Mouse (Mus musculus): Measurements from ENCODE around the gene Vegfd.
A peak's percentile ranks its signal among the peaks of the same experiment; 100 is the strongest.

Vegfd gene

GRCm38 (mm10) chrX:164420518-164420917, 47.3 kb downstream of the Vegfd start:
- no peak for DNase-seq

DNA sequence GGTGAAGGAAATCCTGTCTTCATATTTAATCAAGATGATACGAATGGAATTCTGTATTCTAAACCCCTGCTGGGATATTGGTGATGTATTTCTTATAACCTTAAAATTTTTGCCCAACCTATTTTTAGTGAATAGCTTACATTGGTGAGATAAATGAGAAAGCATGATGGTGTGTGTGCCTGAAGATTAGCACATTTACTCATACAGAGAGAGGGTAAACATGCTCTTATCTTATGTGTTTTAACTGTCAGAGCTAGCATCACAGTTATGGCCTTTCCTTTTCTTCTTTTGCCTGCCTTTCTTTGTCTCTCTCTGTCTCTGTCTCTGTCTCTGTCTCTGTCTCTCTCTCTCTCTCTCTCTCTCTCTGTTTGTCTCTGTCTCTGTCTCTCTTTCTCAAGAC, 51.6 kb downstream of the Vegfd start:
- no peak for DNase-seq

DNA sequence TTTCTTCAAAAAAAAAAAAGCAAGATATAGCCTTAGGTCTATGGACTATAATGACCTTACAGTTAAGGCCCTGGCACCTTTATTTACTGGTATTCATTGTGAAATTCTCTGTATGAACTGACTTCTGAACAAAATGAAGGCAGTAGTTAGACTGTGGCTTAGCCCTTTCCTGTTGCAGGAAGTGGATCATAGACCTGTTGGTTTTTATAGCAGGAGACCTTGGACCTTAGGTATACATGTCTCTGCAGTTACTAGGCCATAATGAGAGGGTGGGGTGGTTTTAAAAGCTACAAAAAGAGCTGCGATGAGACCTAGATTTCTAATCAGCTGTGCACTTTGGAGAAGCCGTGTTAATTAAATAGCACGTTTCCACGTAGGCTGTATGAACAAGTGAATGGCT, 54.1 kb downstream of the Vegfd start:
- DNase-seq, result no peak

GRCm38 (mm10) chrX:164428224-164428623, 55.0 kb downstream of the Vegfd start:
- no peak for DNase-seq

DNA sequence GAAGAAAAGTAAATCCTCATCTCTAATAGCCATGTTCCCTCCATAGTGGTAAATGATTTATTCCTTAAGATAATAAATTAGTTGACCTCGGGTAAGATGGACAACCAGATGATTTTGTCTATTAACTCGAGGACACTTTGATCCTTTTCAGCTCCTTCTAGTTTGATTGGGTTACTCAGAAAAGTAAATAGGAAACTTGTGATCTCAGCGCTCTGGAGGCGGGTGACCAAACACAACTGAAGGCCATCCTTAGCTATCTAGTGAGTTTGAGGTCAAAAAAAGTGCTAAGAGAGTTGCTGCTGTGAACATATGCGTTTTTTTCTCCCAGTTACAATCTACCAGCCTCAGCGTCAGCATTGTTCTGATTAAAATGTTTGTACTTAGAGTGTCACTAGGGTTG, 57.4 kb downstream of the Vegfd start:
- no peak for DNase-seq

GRCm38 (mm10) chrX:164431133-164431532, 58.0 kb downstream of the Vegfd start:
- no peak for DNase-seq

DNA sequence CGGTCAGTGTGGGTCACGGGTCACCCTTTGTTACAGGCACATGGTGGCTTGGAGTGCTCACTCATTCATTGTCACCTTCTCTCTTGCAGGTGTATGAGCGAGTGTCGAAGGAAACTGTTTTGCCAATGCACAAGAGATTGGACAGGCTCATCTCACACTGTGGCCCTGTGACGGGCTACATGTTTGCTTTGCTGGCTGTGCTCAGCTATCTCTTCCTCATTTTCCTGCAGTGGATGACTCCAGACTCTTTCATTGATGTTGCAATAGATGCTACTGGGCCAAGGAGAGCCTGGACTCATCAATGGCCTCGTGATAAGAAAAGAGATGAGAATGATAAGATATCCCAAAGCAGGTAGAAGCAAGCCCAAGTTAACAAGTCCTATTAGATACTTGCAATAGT, 58.4 kb downstream of the Vegfd start:
- no peak for DNase-seq

GRCm38 (mm10) chrX:164432682-164433081, 59.5 kb downstream of the Vegfd start:
- DNase-seq, result no peak

DNA sequence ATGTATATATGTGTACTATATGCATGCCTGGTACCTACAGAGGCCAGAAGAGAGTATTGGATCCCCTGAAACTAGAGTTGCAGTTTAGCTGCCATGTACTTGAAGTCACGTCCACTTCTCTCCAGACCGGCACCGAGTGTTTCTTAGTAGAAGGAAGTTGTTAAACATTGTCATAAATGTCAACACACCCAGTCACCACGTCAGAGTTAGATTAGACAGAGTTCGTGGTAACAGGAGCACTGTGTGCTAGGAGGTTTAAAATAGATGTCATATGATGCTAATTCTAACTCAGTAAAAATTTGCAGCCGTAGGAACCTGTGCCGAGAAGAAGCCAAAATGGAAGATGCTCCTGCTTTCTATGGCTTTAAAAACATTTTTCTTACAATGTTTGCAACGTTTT, 63.5 kb downstream of the Vegfd start, which contains the start of gene Asb11:
Gene Asb11, plus strand, starts transcription at position 286 of the 400 bp plus-strand sequence.
- DNase-seq, result no peak

- no peak for DNase-seq
Measured at GRCm38 (mm10) chrX:164439462-164439861, 66.3 kb downstream of the Vegfd start.

DNA sequence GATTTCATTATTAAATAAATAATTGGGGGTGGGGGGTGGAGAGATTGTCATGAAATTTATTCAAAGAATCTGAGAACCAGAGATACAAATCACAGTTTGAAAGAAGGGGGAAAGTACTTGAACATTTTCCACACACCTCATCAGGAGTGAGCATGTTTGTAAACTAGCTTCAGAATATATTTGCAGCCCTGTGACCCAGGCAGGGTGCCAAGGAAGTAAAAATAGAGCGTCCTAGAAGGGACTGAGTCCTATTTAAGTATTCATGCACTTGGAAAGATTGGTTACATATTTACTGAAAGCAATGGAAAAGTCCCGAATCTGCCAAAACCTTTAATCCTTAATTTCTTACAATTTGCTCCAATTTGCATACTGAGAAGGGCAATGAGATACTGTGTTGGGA, 67.0 kb downstream of the Vegfd start:
- no peak for DNase-seq

- DNase-seq, result no peak
Measured at GRCm38 (mm10) chrX:164440703-164441102, 67.5 kb downstream of the Vegfd start.

DNA sequence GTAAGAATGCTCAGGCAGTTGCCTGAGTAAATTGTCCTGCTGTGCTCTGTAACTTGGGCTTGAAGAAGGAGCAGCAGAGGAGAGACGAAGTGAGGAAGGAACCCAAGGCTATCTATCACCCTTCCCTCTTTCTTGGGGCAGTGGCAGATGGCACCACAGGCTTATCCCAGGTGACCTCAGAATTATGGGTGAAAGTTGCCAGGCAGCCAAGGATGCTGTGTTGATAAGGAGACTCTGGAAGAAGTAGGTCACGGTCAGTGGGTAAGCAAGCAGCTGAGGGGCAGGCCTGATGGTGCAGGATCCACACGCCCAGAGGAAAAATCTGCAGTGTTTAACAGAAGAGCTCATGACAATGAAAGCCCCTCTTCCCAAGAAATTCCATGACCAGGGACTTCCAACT, 68.1 kb downstream of the Vegfd start:
- no peak for DNase-seq

GRCm38 (mm10) chrX:164445601-164446000, 72.4 kb downstream of the Vegfd start:
- DNase-seq, result no peak

DNA sequence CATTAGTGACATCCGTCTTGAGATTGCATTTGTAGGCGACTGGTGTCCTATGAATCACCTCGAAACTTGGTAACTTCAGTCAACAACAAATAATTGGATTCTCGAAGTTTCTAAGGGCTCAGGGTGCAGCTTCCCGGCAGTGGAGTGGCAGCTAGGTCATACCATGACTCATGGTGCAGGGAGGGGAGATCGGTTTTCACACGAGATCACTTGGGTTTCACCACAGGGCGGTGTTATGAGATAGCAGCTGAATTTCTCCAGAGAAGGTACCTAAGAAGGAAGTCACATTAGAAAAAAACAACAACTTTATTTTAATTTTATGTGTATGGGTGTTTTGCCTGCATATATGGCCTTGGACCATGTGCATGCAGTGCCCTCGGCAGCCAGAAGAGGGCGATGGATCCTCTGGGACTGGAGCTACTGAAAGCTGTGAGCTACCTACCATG, 73.0 kb downstream of the Vegfd start:
- DNase-seq, result peak; percentile 32 to 35

DNA sequence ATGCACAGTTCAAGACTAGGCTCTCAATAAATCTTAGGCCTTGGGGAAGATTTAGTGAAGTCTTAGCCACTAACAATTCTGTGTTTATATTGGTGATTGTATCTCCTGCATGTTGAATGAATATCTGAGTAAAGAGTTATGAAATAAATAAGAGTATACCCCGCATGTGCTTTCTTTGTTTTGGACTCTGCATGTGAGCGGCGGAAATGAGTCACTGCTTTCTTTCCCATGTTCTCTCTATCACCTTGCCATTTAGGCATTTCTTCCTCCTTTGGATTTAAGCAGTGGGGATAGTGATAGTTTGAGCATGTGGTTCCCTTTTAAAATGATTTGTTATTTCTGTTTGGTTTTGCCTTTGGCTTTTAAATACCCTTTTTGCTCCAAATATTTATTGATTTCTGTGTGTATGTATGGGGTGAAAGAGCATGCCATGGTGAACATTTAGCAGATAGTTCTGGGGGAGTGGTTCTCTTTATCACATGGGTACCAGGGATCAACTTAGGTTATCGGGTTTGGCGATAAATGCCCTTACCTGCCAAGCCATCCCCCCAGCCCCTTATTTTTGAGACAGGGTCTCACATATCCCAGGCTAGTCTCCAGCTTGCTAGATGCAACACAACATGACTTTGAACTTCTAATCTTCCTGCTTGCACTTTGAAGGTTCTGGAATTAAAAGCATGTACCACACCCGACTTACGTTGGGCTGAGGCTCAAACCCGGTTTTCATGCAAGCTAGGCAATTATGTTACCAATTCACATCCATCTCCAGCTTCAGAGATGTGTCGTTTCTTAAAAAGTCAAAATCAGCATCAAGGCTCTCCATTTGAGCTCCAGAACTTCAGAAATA, 73.9 kb downstream of the Vegfd start:
- DNase-seq, result no peak

- no peak for DNase-seq
Measured at GRCm38 (mm10) chrX:164447682-164448071, 74.5 kb downstream of the Vegfd start.

DNA sequence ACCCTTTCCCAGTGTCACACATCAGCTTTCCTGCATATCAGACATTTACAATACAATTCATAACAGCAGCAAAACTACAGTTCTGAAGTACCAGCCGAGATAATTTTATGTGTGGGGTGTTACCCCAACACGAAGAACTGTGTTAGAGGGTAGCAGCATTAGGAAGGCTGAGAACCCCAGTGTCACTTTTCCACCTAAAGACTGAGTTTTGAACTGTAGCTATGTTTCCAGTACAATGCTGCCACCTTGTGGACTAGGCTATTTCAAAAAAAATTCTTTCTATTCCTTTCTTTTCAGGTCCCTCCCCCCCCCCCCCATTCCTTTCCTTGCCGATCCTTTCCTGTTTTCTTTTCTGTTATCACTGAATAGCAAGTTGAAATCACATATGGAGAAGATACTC, 76.0 kb downstream of the Vegfd start:
- DNase-seq, result peak; percentile 12 to 18

All from B cell, adult 2 months (primary cell).